Mouse (Mus musculus) liver, embryonic 14 days (tissue): ENCODE data around the gene Zscan10. TPM values are rescaled to one million over a fixed set of nuclear protein-coding genes. Genes with fewer than 3 reads are reported as not detected.

Experiments used
- polyA plus RNA-seq: library from polyadenylated mRNA; depleted of rRNA; stranded (reverse); fragments of >200 nt; gene quantifications from 2 replicates; pipeline ENCODE4 v1.2.3, GENCODE M21; 2012; rRNA removed

Zscan10 gene
- 0.03 TPM in 1 of 2 replicates, not detected in the other for polyA plus RNA-seq

GRCm38 (mm10) chr17:23600641-23601622 lies at the start of gene Zscan10:
Gene Zscan10, plus strand, starts transcription at chr17:23600856.

GRCm38 (mm10) chr17:23563595-23564367 lies 36.9 kb upstream of the Zscan10 start, which contains the start of gene Zfp213:
Gene Zfp213, minus strand, starts transcription at chr17:23564238.

GRCm38 (mm10) chr17:23598582-23599552 lies 1.8 kb upstream of the Zscan10 start, which contains the start of gene Zfp13:
Gene Zfp13, minus strand, starts transcription at chr17:23599487.

GRCm38 (mm10) chr17:23644613-23645495 lies 44.2 kb downstream of the Zscan10 start, which contains the start of gene Mmp25:
Gene Mmp25, minus strand, starts transcription at chr17:23645277.

GRCm38 (mm10) chr17:23660117-23660875 lies 59.6 kb downstream of the Zscan10 start, which contains the start of gene Bicdl2:
Gene Bicdl2, plus strand, starts transcription at chr17:23660506.

Other genes starting within 250 kb of the Zscan10 start
- gene Vmn2r116, start 216.3 kb upstream of the Zscan10 start, polyA plus RNA-seq, result not detected in 2 replicates
- gene Vmn2r117, start 121.2 kb upstream of the Zscan10 start, polyA plus RNA-seq, result not detected in 2 replicates
- gene Zfp213, start 36.6 kb upstream of the Zscan10 start, polyA plus RNA-seq, result 3.0 and 3.8 TPM in 2 replicates
- gene Zfp13, start 1.4 kb upstream of the Zscan10 start, polyA plus RNA-seq, result 1.7 TPM in 2 replicates
- gene Mmp25, start 44.4 kb downstream of the Zscan10 start, polyA plus RNA-seq, result 0.10 and 0.12 TPM in 2 replicates
- gene Bicdl2, start 59.6 kb downstream of the Zscan10 start, polyA plus RNA-seq, result 0.03 TPM in 1 of 2 replicates, not detected in the other
- gene Hcfc1r1, start 72.7 kb downstream of the Zscan10 start, polyA plus RNA-seq, result 11.5 and 12.4 TPM in 2 replicates
- 16.5 and 18.5 TPM in 2 replicates for gene Thoc6, start 73.0 kb downstream of the Zscan10 start, polyA plus RNA-seq
- 1.6 and 1.8 TPM in 2 replicates for gene Tnfrsf12a, start 76.6 kb downstream of the Zscan10 start, polyA plus RNA-seq
- gene Cldn6, start 78.4 kb downstream of the Zscan10 start, polyA plus RNA-seq, result 0.38 and 0.81 TPM in 2 replicates
- gene Cldn9, start 83.2 kb downstream of the Zscan10 start, polyA plus RNA-seq, result not detected in 2 replicates
- 0.02 and 0.03 TPM in 2 replicates for gene 1520401A03Rik, start 121.9 kb downstream of the Zscan10 start, polyA plus RNA-seq
- gene Pkmyt1, start 125.5 kb downstream of the Zscan10 start, polyA plus RNA-seq, result 24.8 and 29.8 TPM in 2 replicates
- 3.6 and 3.8 TPM in 2 replicates for gene Paqr4, start 140.0 kb downstream of the Zscan10 start, polyA plus RNA-seq
- 0.07 TPM in 1 of 2 replicates, not detected in the other for gene Kremen2, start 145.0 kb downstream of the Zscan10 start, polyA plus RNA-seq
- gene Flywch1, start 170.7 kb downstream of the Zscan10 start, polyA plus RNA-seq, result 3.9 and 4.2 TPM in 2 replicates
- gene Flywch2, start 185.2 kb downstream of the Zscan10 start, polyA plus RNA-seq, result 0.78 and 0.93 TPM in 2 replicates
- gene Srrm2, start 189.7 kb downstream of the Zscan10 start, polyA plus RNA-seq, result 104 and 131 TPM in 2 replicates
- 283 and 297 TPM in 2 replicates for gene Elob, start 228.3 kb downstream of the Zscan10 start, polyA plus RNA-seq
- gene Prss33, start 235.2 kb downstream of the Zscan10 start, polyA plus RNA-seq, result not detected in 2 replicates
- not detected in 2 replicates for gene Prss32, start 243.0 kb downstream of the Zscan10 start, polyA plus RNA-seq
- 0.11 and 0.14 TPM in 2 replicates for gene Prss41, start 243.3 kb downstream of the Zscan10 start, polyA plus RNA-seq